Mouse (Mus musculus) limb, embryonic 11.5 days (tissue): ENCODE measurements around the gene Ifrd2. TPM values are rescaled to one million over a fixed set of nuclear protein-coding genes. Genes with fewer than 3 reads are reported as not detected.

Experiments used
- ATAC-seq: fragments of 200-750 bp; cut with Nextera tagmentation; 2 replicates; pipeline ENCODE4 v1.8.0; 2017; ENCODE audit warnings: low read depth; ENCODE audit not compliant: insufficient number of reproducible peaks, low FRiP score, low TSS enrichment
- DNase-seq: peaks from one replicate; pipeline ENCODE4 v3.0.0-alpha.2; 2015; ENCODE audit warnings: low spot score
- H3K27ac ChIP-seq: fragments of 300-500 bp; sonication (generic); replicated peaks from 2 replicates; pipeline ENCODE4 v1.5.1; 2014; ENCODE audit warnings: low read depth, mild to moderate bottlenecking, low read length
- H3K27me3 ChIP-seq: fragments of 300-500 bp; sonication (generic); 2 replicates; pipeline ENCODE4 v1.6.1; 2014; ENCODE audit warnings: mild to moderate bottlenecking, low read length, mixed read lengths; ENCODE audit not compliant: control insufficient read depth, insufficient read depth
- H3K36me3 ChIP-seq: fragments of 300-500 bp; sonication (generic); 2 replicates; pipeline ENCODE4 v1.6.1; 2014; ENCODE audit warnings: mild to moderate bottlenecking, low read length, moderate library complexity, mixed read lengths; ENCODE audit not compliant: control insufficient read depth, insufficient read depth
- H3K4me1 ChIP-seq: fragments of 300-500 bp; sonication (generic); 2 replicates; pipeline ENCODE4 v1.6.1; 2014; ENCODE audit warnings: low read length, mixed read lengths; ENCODE audit not compliant: control insufficient read depth, insufficient read depth
- H3K4me2 ChIP-seq: fragments of 300-500 bp; sonication (generic); 2 replicates; pipeline ENCODE4 v1.6.1; 2014; ENCODE audit warnings: low read depth, mild to moderate bottlenecking, moderate library complexity; ENCODE audit not compliant: severe bottlenecking
- H3K4me3 ChIP-seq: fragments of 300-500 bp; sonication (generic); 2 replicates; pipeline ENCODE4 v1.5.1; 2014; ENCODE audit warnings: low read depth, low read length
- H3K9ac ChIP-seq: fragments of 300-500 bp; sonication (generic); 2 replicates; pipeline ENCODE4 v1.6.1; 2014; ENCODE audit warnings: mild to moderate bottlenecking, low read length
- H3K9me3 ChIP-seq: fragments of 300-500 bp; sonication (generic); 2 replicates; pipeline ENCODE4 v1.6.1; 2016; ENCODE audit warnings: low read length; ENCODE audit not compliant: control insufficient read depth
- WGBS: fragments of 180-500 bp; shearing (Covaris S2); extraction: QIAGEN DNeasy Blood & Tissue Kit; methylation state at CpG from one replicate; pipeline ENCODE4 v1.1.7; 2014; 5-methylcytosine and 5-hydroxymethylcytosine counted together
- polyA plus RNA-seq: library from polyadenylated mRNA; unstranded; fragments of >200 nt; fragmentation: Nextera tagmentation; extraction: Ambion mirVana; gene quantifications from 2 replicates; pipeline ENCODE4 v1.2.1, GENCODE M21; 2014

The Ifrd2 gene
- polyA plus RNA-seq, 1 experiment from 2014 or later, result 49.0 TPM

DNA sequence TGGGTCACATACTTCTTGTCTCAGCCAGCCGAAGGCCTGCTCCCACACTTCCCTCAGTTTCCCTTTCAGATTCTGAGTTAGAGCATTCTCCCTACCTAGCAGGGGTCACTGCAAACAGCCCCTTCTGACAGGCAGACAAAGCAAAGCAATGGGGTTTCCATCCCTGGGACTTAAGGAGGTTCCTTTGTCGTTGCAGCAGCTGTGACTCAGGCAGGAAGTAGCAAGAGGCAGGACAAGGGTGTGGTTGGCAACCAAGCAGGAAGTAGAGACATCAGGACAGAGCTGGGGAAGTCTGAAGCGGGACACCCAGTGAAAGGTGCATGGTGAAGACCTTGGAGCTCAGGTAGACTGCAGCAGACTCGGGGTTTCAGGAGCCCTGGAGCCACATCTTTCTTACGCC, 37.1 kb downstream of the Ifrd2 start:
- DNase-seq (no peak), ATAC-seq (no peak)
- Histone ChIP-seq H3K27me3 (no peaks in the 10 kb centered on the region), H3K36me3 (peaks cover 12% of the 10 kb centered on the region; the same call in 1 of the 2 replicates), H3K27ac (0 out of 2 replicates have a peak overlapping the region, but pooled peaks have one; percentile 36), H3K9ac (no peak overlapping the region), H3K4me2 (no peak overlapping the region), H3K4me3 (no peak overlapping the region), H3K4me1 (peaks cover 31% of the 10 kb centered on the region), H3K9me3 (no peaks in the 10 kb centered on the region; the same call in 1 of the 2 replicates)
- 83% methylated on average over 5 of the region's 5 CpGs for WGBS

DNA sequence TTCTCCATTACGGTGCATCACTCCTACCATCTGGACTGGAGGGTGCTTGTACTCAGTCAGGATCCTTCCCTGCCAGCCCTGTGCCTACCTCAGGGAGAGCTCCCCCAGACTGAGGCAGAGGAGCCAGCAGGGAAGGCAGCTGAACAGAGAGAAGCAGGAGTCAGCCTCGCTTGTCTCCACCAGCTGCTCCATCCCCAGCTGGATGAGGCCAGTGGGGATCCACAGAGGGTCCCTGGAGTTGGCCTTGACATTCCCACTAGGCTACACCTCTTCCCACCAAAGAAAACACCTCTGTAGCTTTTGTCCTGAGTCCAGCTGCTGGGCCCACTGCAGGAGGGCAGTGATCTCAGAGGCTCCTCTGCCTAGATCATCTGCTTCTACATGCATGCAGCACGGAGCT, 37.5 kb downstream of the Ifrd2 start:
- Histone ChIP-seq H3K4me3 (no peak overlapping the region), H3K27ac (0 out of 2 replicates have a peak overlapping the region, but pooled peaks have one; percentile 36), H3K9me3 (no peaks in the 10 kb centered on the region; the same call in 1 of the 2 replicates), H3K27me3 (no peaks in the 10 kb centered on the region), H3K4me2 (no peak overlapping the region), H3K36me3 (peaks cover 8% of the 10 kb centered on the region; the same call in 1 of the 2 replicates), H3K9ac (no peak overlapping the region), H3K4me1 (peaks cover 35% of the 10 kb centered on the region)
- DNase-seq, result no peak
- WGBS, result 95% methylated on average over 3 of the region's 3 CpGs
- ATAC-seq, result no peak

DNA sequence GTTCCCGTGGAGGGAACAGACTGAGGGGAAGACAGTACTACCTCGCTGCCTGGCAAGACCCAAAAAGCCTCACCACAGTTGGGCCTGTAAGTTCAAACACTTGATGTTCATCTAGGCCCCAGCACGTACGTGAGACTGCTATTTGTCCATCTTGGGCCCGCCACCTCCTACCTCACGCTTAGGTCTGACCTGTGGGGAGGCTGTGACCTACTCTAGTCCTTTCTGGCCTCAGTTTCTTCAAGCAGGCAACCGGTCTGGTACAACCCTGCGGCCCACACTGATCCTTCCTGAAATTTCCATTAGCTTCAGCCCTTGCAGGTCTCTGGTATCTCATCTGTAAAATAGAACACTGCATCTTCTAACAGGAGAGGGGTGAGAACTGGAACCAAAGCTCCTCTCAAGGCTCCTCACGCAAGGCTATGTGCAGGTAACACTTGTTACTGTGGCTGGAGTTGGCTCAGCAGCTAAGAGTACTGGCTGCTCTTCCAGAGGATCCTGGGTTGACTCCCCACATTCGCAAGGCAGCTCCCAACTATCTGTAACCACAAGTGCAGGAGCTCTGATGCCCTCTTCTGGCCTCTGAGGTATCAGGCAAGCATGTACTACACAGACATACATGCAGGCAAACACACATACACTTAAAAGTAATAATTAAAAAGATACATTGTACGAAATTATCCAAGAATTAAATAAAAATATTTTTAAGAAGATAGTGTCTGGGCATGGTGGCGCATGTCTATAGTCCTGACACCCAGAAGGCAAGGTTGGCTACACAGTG, 38.1 kb downstream of the Ifrd2 start:
- Histone ChIP-seq H3K9ac (no peak overlapping the region), H3K4me1 (peaks cover 41% of the 10 kb centered on the region), H3K27me3 (no peaks in the 10 kb centered on the region), H3K36me3 (peaks cover 6% of the 10 kb centered on the region; the same call in 1 of the 2 replicates), H3K27ac (no peak overlapping the region), H3K9me3 (no peaks in the 10 kb centered on the region; the same call in 1 of the 2 replicates), H3K4me2 (no peak overlapping the region), H3K4me3 (no peak overlapping the region)
- ATAC-seq (no peak), DNase-seq (no peak)
- 88% methylated on average over 12 of the region's 12 CpGs for WGBS

DNA sequence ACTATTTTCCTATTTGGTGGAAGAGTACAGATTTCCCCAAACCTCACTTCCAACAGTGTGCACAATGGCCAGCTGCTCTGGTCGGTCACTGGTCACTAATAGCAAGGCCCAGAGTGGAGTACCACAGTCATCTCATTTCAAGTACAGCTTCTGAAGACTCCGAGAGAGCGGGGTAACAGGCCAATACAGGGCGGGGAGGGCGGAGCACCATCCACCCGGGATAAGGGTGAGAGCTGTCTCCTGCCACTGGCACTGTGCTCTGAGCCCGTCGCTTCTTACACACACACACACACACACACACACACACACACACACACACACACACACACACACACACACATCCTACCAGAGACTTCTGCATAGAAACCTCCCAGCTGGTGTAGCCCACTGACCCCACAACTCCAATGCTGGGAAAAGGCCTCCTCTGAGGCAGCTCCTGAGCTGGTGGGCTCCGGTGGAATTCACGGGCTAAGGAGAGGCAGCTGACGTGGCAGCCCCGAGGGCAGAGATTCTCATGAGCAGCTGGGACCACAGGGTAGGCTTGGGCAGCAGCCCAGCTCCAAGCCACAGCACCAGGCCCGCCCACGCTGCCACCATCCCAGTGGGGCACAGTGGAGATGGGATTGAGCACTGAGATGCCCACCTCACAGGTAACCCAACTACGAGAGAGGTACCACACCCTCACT, 38.9 kb downstream of the Ifrd2 start:
- WGBS, result 50% methylated on average over 15 of the region's 15 CpGs
- peak overlapping the region; percentile 71; the same call in 1 of the 2 replicates for H3K9ac ChIP-seq
- peak; percentile 11; the same call in 1 of the 2 replicates for ATAC-seq

DNA sequence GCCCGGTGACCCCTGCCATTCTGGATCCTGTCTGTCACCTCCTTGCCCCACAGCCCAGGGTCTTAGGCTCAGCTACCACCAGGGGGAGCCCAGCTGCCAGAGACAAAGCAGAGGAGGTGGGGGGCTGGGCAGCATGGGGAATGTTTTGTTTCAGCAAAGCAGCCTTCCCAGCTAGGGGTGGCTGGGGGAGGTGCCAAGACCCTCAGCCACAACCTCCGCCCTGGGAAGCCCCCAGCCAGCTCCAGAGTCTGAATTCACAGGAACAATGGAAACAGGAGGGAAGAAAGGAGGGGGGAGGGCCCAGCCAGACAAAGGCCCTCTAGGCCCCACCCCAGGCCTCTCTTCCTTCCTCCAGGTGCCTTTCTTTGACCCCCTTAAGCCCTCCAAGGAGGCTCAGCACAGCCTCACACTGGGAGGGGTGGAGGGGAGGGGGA, 39.4 kb downstream of the Ifrd2 start:
- DNase-seq, result peak; percentile 98
- Histone ChIP-seq H3K9ac (peak overlapping the region; percentile 71), H3K36me3 (peaks cover 8% of the 10 kb centered on the region; the same call in 1 of the 2 replicates)

More for the DNA sequence above, 38.9 kb downstream of the Ifrd2 start:
- H3K4me3 ChIP-seq, result 0 out of 2 replicates have a peak overlapping the region, but pooled peaks have one; percentile 8
- H3K27me3 ChIP-seq, result no peaks in the 10 kb centered on the region
- DNase-seq, result no peak
- H3K36me3 ChIP-seq, result peaks cover 6% of the 10 kb centered on the region; the same call in 1 of the 2 replicates
- peak overlapping the region; percentile 79 for H3K27ac ChIP-seq
- peak overlapping the region; percentile 36; the same call in 1 of the 2 replicates for H3K4me2 ChIP-seq
- H3K4me1 ChIP-seq, result peaks cover 49% of the 10 kb centered on the region
- H3K9me3 ChIP-seq, result no peaks in the 10 kb centered on the region; the same call in 1 of the 2 replicates

DNA sequence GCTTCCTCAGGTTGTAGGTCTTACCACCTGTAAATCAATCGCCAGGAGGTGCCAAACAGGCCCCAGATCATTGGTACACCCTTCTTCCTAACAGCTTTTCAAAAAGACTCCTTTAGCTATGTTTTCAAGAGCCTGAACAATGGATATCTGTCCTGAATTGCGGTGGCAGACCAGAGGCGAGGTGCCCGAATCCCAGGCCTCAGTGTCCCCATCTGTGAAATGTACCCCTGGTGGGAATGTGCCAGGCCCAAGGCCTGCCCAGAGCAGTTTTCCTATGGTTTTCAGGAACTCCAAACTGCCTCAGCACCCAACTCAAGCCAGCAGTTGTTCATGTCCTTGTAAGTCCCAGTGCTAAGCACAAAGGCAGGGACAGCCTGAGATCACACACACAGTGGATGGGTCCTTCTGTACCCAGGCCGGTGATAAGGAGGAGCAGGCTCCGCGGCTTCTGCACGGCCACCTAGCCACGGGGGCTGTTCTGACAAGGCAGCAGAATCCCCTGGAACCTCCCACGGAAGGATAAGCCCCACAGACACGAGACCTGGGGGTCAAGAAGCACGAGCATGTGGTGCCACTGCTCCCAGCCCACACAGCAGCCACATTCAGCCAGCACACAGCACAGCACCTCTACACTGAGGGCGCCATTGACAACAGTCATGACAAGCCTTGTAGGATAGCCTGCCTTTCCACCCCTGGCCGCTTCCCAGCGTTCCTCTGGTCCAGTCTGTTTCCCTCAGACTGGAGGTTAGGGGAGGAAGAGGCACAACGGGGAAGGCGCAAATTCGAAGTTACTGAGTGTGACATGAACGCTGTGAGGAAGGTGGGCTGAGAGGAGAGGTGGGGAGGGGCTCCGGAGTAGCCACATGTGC, 40.2 kb downstream of the Ifrd2 start:
- Histone ChIP-seq H3K4me2 (peak overlapping the region; percentile 36; the same call in 1 of the 2 replicates), H3K4me3 (no peak overlapping the region), H3K27me3 (no peaks in the 10 kb centered on the region), H3K36me3 (peaks cover 11% of the 10 kb centered on the region; the same call in 1 of the 2 replicates), H3K4me1 (peaks cover 62% of the 10 kb centered on the region), H3K27ac (peak overlapping the region; percentile 79), H3K9ac (peak overlapping the region; percentile 34), H3K9me3 (no peaks in the 10 kb centered on the region; the same call in 1 of the 2 replicates)
- ATAC-seq (no peak), DNase-seq (no peak)
- 43% methylated on average over 20 of the region's 20 CpGs for WGBS

More for the DNA sequence above, 39.4 kb downstream of the Ifrd2 start:
- H3K4me2 ChIP-seq, result peak overlapping the region; percentile 36; the same call in 1 of the 2 replicates
- WGBS, result 0% methylated on average over 1 of the region's 2 CpGs
- peak; percentile 79 for ATAC-seq
- H3K27ac ChIP-seq, result peak overlapping the region; percentile 79
- peaks cover 54% of the 10 kb centered on the region for H3K4me1 ChIP-seq
- H3K4me3 ChIP-seq, result 0 out of 2 replicates have a peak overlapping the region, but pooled peaks have one; percentile 8
- H3K27me3 ChIP-seq, result no peaks in the 10 kb centered on the region
- H3K9me3 ChIP-seq, result no peaks in the 10 kb centered on the region; the same call in 1 of the 2 replicates

DNA sequence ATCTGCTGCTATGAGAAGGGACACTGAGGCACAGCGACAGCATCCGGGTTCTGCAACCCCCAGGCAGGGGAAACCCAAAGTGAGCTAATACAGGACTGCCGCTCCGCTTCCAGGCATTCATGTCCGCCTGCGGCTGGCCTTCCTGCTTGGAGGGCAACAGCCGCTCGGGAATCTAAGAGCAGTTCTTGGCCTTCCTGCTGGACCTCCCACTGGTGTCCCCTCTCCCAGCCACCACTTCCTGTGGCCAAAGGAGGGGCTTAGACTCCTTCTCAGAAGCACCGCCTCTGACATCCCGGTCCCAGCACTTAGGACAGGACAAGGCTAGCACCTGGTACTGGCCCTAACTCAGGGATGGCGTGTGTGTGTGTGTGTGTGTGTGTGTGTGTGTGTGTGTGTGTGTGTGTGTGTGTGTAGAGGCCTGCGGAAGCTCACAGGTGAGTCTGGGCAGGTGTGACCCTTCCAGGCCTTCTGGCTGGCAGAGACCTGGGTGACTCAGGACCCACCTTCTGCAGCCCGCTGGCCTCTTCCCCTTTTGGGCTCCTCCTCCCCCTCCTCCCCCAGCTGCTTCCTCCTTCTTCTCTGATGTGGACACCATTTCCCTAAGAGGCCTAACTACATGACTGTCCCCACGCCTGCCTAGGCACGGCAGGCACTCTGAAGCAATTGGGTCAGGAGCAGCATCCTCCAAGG, 41.4 kb downstream of the Ifrd2 start:
- WGBS, result 47% methylated on average over 15 of the region's 15 CpGs
- DNase-seq (no peak), ATAC-seq (no peak)
- Histone ChIP-seq H3K27ac (peak overlapping the region; percentile 63), H3K4me3 (no peak overlapping the region), H3K4me1 (peaks cover 69% of the 10 kb centered on the region), H3K36me3 (peaks cover 11% of the 10 kb centered on the region; the same call in 1 of the 2 replicates), H3K9me3 (no peaks in the 10 kb centered on the region; the same call in 1 of the 2 replicates), H3K9ac (0 out of 2 replicates have a peak overlapping the region, but pooled peaks have one; percentile 5), H3K27me3 (no peaks in the 10 kb centered on the region), H3K4me2 (peak overlapping the region; percentile 0; the same call in 1 of the 2 replicates)
